Mouse (Mus musculus) liver, adult 2 months (tissue): ENCODE results near the gene Cacnb4.

Source experiments
- CTCF ChIP-seq: fragments of 200-500 bp; IDR thresholded peaks from 2 replicates; pipeline ENCODE4 v1.5.1; 2011; ENCODE audit warnings: low read depth, low read length, control low read depth
- POLR2A ChIP-seq: fragments of 200-500 bp; IDR thresholded peaks from 2 replicates; pipeline ENCODE4 v1.6.1; 2011; ENCODE audit warnings: low read length, control low read depth; ENCODE audit not compliant: insufficient read depth; ENCODE audit errors: extremely low read depth

- TF ChIP-seq CTCF = no peak
- no peak for TF ChIP-seq POLR2A
Measured at GRCm38 (mm10) chr2:52461206-52461967, 215.2 kb downstream of the Cacnb4 start.
